Mouse (Mus musculus): ENCODE measurements around the gene Cdca7. TPM values are rescaled to one million over a fixed set of nuclear protein-coding genes. Genes with fewer than 3 reads are reported as not detected.

Cdca7 gene
- 1 to 10 TPM; 4.3 to 4.4 TPM for total RNA-seq (2021)
- long read RNA-seq, experiment 1, transcript Cdca7-201 (9 exons, 2,424 nt), result major isoform, 5 of 7 reads
- long read RNA-seq, experiment 1, partial matches to known transcripts, result 0 of 7 reads
- long read RNA-seq, experiment 1, other reads (novel, unspliced or antisense), result 2 of 7 reads
- long read RNA-seq, experiment 2, transcript Cdca7-201 (9 exons, 2,424 nt), result major isoform, 8 of 10 reads
- long read RNA-seq, experiment 2, partial matches to known transcripts, result 0 of 10 reads
- long read RNA-seq, experiment 2, other reads (novel, unspliced or antisense), result 2 of 10 reads

DNA sequence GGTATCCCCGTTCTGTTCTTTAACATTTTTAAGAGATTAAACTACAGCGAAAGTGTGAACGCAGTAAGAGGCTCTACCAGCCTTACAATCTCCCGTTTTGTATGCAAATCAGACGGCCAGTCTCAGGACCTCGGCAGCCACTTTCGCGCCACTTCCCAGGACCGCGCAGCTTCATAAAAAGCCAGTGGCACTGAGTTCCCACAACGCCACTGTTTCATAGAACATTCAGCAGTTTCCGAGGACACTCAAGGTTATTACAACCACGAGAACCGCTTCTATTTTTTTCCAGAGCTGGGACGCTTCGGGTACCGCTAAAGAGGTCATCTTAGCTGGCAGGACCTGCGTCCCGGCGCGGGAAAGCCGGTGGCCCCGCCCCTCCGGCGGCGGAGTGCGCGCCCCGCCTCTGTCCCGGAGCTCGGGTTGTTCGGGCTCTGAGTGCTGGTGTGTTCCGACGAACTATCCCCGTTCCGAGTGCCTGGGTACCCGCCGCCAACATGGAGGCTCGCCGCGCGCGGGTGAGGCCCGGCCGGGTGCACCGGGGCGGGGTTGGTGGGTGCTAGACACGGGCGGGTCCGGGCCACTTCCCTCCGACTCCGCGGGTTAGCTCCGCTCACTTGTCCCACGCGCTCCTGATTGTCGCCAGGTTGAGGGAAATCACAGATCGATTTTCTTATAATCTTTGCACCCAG, at the start of gene Cdca7:
TSS of gene Cdca7 (plus strand) at position 363 of the 689 bp plus-strand sequence.
- intact Hi-C loops (cut with DNase I), result loop anchor here (5.0 kb wide), 1 partner anchor 801 kb away; no protein-coding TSS in a partner anchor
- peak within 1 kb of the TSS; percentile 83; the same call in 1 of the 2 replicates for H3K27ac ChIP-seq
- TF ChIP-seq CTCF (IDR thresholded peaks at IDR 0.05), result no peak
- peak within 1 kb of the TSS; percentile 75 for H3K4me3 ChIP-seq
- peak; percentile 53 to 60 for DNase-seq (ENCODE audit: extremely low spot score in 1 of 2, low spot score in 2 of 2)

DNA sequence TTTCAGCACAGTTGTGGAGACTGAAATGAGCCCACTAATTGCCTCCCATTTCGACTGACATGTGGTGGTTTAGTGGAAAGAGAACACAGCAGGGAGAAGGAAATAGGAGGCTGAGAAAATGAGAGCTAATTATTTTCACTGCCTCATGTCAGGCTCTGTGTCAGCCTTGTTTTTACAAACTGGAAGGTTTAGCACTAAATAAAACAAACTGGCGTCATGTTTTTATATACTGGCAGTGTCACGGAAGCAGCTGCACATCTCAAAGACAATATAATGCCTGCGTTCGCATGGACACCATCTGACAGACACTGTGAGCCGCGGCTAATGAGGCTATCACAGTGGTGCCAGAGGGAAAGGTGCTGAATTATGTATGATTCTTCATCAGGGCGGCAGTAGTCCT, 49.2 kb upstream of the Cdca7 start:
- intact Hi-C loops (cut with DNase I), result no loop called here
- H3K4me3 ChIP-seq, result peak overlapping the region; percentile 9; the same call in 1 of the 2 replicates
- DNase-seq (ENCODE audit: extremely low spot score in 1 of 2, low spot score in 2 of 2), result peak in 1 of 2 experiments; percentile 12
- no peak overlapping the region for H3K27ac ChIP-seq
- TF ChIP-seq CTCF (IDR thresholded peaks at IDR 0.05), result no peak

DNA sequence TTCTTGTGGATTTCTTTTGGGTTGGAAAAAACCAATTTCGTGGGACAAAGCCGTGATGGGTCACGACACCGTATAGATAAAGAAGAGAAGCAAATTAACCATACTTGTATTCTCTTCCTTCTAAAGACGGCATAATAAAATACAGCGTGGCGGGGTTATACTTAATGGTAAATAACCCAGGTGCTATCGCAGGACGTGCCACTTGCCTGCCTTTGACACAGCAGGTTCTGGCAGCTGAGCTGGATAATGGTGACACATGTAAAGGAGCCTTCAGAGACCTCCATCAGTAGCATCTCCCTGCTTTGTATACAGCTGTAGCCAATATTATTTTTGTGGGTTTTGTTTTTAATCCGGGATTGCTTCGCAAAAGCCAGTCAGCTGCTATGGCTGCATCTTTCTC, 48.7 kb upstream of the Cdca7 start:
- no peak for TF ChIP-seq CTCF (IDR thresholded peaks at IDR 0.05)
- intact Hi-C loops (cut with DNase I), result no loop called here
- Histone ChIP-seq H3K27ac (no peak overlapping the region), H3K4me3 (peak overlapping the region; percentile 9; the same call in 1 of the 2 replicates)
- DNase-seq (ENCODE audit: extremely low spot score in 1 of 2, low spot score in 2 of 2), result no peak

DNA sequence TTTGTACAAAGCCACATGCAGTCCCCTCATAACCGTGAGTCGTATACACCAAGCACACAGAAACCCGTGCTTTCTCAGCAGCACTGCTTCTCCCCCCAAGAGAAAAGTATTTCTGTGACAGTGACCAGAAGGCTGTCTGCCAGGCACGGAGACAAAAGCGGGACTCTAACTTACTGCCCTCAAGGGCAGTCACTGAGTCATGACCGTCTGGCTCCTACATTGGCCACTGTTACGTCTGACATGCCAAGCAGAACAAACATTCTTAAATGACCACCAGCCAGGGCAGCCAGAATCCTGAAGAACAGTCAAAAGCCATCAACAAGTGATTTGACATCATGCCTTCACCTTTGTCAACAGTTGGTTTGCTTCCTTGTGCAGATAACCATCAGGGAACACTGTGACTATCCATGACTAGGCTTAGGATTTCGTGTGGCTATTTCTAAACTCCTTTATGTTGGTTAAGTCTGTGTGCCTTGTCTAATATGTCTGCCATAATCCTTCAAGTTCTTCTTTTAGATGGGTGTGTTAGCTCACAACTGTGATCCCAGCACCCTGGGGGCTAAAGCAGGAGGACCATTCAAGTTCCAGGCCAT, 36.9 kb upstream of the Cdca7 start:
- Histone ChIP-seq H3K4me3 (no peak overlapping the region), H3K27ac (no peak overlapping the region)
- no peak for TF ChIP-seq CTCF (IDR thresholded peaks at IDR 0.05)
- intact Hi-C loops (cut with DNase I), result no loop called here
- DNase-seq (ENCODE audit: extremely low spot score in 1 of 2, low spot score in 2 of 2), result no peak

DNA sequence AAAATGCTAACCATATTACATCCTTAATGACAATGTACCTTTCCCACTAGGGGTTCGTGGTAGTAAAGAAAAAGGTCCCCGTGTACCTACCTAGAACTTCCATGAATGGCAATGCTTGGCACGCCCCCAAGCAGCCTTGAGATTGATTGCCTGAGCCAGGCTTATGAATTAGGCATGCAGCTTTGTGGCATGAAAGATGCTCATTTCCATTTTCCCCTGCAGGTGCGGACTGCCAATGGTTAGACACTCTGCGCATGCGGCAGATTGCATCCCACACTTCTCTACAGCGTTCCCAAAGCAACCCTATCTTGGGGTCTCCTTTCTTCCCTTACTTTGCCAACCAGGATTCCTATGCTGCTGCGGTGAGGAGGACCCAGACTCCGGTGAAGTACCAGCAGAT, 34.9 kb upstream of the Cdca7 start:
- no peak for DNase-seq (ENCODE audit: extremely low spot score in 1 of 2, low spot score in 2 of 2)
- Histone ChIP-seq H3K27ac (no peak overlapping the region), H3K4me3 (no peak overlapping the region)
- no peak for TF ChIP-seq CTCF (IDR thresholded peaks at IDR 0.05)
- intact Hi-C loops (cut with DNase I), result no loop called here

DNA sequence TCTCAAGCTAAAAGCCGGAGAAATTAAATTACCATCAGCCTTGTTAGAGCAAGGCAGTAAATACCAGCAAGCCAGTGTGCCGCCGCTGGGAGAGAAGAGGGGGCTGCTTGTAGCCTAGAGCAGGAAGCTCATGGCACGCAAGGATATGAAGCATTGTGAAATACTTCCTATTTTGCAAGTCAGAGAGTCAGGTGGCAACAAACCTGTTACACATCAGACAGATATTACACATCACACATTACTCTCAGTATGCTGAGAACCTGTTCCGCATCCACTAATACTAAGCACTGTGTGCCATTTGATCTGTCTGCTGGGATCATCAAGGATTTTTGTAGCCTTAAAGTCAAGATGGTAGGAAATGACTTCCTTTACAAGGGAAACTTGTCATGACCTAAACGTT, 33.1 kb upstream of the Cdca7 start:
- Histone ChIP-seq H3K27ac (no peak overlapping the region), H3K4me3 (no peak overlapping the region)
- intact Hi-C loops (cut with DNase I), result no loop called here
- no peak for DNase-seq (ENCODE audit: extremely low spot score in 1 of 2, low spot score in 2 of 2)
- no peak for TF ChIP-seq CTCF (IDR thresholded peaks at IDR 0.05)

DNA sequence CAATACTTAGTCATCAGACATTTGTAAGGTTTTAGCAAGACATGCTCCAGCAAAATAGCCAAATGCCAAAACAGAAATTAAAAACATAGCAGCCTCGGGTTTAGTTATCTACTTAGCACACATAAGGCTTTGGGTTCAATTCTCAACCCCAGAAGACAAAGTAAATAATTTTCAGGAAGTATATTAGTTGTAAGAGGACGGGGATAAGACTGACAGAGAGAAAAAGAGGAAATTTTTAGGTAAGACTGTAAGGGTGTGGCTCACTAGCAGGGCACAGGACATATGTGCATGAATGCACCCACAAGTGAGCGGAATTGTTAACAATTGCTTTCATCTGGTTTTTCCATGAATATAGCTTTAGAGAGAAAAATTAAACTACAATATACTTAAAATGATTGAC, 32.0 kb upstream of the Cdca7 start:
- no peak overlapping the region for H3K27ac ChIP-seq
- TF ChIP-seq CTCF (IDR thresholded peaks at IDR 0.05), result no peak
- no peak for DNase-seq (ENCODE audit: extremely low spot score in 1 of 2, low spot score in 2 of 2)
- no peak overlapping the region for H3K4me3 ChIP-seq
- intact Hi-C loops (cut with DNase I), result no loop called here

DNA sequence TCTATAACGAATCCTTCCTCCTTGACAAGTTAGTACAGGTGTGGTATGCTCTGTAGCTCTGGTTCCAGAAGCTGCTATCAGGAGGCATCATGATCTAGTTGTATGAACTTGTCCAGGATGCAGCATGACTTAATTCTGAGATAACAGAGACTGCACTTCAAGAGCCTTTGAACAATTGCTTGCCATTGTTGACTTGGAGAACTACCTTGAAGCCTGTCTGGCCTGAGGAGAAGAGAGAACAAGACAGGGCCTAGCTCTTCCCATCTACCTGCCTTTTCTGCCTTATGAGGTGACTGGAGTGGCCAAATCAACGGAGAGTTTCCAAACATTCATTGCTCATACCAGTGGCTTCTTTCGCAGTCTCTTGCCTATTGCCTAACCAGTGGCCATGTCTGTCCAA, 29.9 kb upstream of the Cdca7 start:
- intact Hi-C loops (cut with DNase I), result no loop called here
- Histone ChIP-seq H3K27ac (no peak overlapping the region), H3K4me3 (no peak overlapping the region)
- DNase-seq (ENCODE audit: extremely low spot score in 1 of 2, low spot score in 2 of 2), result no peak
- no peak for TF ChIP-seq CTCF (IDR thresholded peaks at IDR 0.05)

DNA sequence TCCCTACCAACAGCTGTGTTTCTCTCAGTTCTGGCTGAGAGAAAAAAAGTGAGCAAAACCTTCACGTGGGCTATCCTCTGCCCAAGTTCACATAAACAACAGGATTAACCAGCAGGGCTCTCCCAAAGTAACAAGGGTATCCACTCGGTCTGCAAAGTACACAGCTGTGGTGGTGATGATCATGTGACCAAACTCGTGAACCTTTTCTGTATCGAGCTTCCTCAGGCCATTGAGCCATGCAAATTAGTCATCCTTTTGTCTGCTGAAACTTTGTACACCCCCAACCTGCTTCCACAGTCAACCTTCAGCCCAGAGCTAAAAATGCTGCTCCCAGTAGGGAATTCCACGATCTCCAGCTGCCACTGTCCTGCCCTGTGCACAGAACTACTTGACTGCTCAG, 29.3 kb upstream of the Cdca7 start:
- H3K4me3 ChIP-seq, result no peak overlapping the region
- no peak overlapping the region for H3K27ac ChIP-seq
- TF ChIP-seq CTCF (IDR thresholded peaks at IDR 0.05), result no peak
- DNase-seq (ENCODE audit: extremely low spot score in 1 of 2, low spot score in 2 of 2), result no peak
- intact Hi-C loops (cut with DNase I), result no loop called here

DNA sequence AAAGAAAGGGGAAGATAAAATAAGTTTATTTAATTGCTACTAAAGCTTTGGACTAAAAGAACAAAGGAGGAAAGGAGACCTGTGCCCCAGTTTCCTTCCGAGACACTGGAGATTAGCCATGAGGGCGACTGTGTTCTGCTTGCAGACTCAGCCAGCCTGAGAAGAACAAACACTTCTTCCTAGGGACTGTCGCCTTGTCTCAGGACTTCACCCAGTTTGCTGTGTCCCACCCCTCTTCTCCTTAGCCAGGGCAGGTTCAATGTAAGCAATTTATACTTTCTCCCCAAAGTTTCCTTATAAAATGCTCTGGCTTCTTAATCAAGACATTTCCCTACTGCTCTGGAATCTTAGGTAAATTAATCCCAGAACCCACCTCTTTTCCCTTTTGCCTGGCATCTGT, 22.4 kb upstream of the Cdca7 start:
- no peak overlapping the region for H3K4me3 ChIP-seq
- intact Hi-C loops (cut with DNase I), result no loop called here
- no peak for DNase-seq (ENCODE audit: extremely low spot score in 1 of 2, low spot score in 2 of 2)
- TF ChIP-seq CTCF (IDR thresholded peaks at IDR 0.05), result no peak
- H3K27ac ChIP-seq, result no peak overlapping the region

DNA sequence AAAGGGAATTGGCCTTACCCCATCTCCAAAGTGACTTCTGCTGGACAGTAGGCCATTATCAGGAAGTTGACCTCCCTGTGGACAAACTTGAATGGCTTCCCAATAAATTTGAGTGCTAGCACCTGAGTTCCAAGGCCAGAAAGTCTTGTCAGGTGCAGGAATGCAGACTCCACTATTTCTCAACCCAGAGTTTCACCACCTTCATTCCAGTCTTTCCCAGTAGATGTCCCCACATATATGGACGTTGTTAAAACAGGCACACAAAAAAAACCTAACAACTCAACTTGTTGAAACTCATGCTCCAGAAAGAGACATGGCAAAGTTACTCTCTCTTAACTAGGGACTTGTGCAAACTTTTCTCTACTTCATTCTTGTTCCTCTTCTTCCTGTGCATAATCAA, 19.8 kb upstream of the Cdca7 start:
- TF ChIP-seq CTCF (IDR thresholded peaks at IDR 0.05), result no peak; the same call in 1 of the 2 replicates
- H3K27ac ChIP-seq, result no peak overlapping the region
- H3K4me3 ChIP-seq, result no peak overlapping the region
- intact Hi-C loops (cut with DNase I), result no loop called here
- no peak for DNase-seq (ENCODE audit: extremely low spot score in 1 of 2, low spot score in 2 of 2)

DNA sequence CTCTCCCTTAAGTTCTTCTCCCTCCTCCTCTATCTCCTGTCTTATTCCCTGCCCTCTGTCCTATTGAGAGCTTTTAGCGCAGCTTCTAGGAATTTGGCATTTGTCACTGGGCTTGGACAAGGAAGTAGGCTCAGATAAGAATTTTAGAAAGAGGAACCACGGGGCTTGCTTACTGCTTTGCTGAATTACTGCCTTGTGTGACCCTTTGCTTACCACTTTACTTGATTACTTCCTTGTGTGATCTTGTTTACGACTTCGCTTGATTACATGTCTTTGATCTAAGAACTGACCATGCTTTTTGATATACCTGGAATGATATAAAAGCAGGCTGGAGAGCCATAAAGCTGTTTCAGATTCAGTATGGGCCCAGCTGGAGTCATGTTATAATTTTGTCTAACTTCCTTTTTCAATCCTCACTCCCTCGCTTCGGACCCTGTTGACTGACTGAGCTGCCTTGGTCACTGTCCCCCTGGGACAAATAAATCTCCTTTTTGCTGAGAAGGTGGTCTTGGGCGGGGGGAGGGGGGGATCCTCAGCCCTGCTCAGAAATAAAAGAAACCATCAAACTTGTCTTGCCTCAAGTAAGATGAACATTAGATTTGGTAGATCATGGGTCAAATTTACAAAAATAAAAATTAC, 11.5 kb upstream of the Cdca7 start:
- H3K27ac ChIP-seq, result no peak overlapping the region
- intact Hi-C loops (cut with DNase I), result no loop called here
- H3K4me3 ChIP-seq, result no peak overlapping the region
- no peak for TF ChIP-seq CTCF (IDR thresholded peaks at IDR 0.05)
- DNase-seq (ENCODE audit: extremely low spot score in 1 of 2, low spot score in 2 of 2), result no peak

All from left cerebral cortex, adult 2 months (tissue).